Mouse (Mus musculus) forebrain, postnatal 0 days (tissue): ENCODE data around the gene Nr4a1. TPM values are rescaled to one million over a fixed set of nuclear protein-coding genes. Genes with fewer than 3 reads are reported as not detected.

Source experiments
- ATAC-seq: fragments of 200-750 bp; cut with Nextera tagmentation; 2 replicates; pipeline ENCODE4 v1.8.0; 2017; ENCODE audit warnings: mild to moderate bottlenecking, moderate library complexity
- DNase-seq: peaks from one replicate; pipeline ENCODE4 v3.0.0-alpha.2; 2015
- H3K27ac ChIP-seq: fragments of 300-500 bp; sonication (generic); 2 replicates; pipeline ENCODE4 v1.5.1; 2014; ENCODE audit warnings: low read depth, mild to moderate bottlenecking, antibody characterized with exemption, low read length, moderate library complexity, mixed read lengths
- H3K27me3 ChIP-seq: fragments of 300-500 bp; sonication (generic); 2 replicates; pipeline ENCODE4 v1.6.1; 2014; ENCODE audit warnings: mild to moderate bottlenecking, low read length, mixed read lengths; ENCODE audit not compliant: insufficient read depth
- H3K36me3 ChIP-seq: fragments of 300-500 bp; sonication (generic); 2 replicates; pipeline ENCODE4 v1.6.1; 2014; ENCODE audit warnings: mild to moderate bottlenecking, moderate library complexity; ENCODE audit not compliant: insufficient read depth
- H3K4me1 ChIP-seq: fragments of 300-500 bp; sonication (generic); 2 replicates; pipeline ENCODE4 v1.6.1; 2014; ENCODE audit warnings: antibody characterized with exemption; ENCODE audit not compliant: insufficient read depth
- H3K4me2 ChIP-seq: fragments of 300-500 bp; sonication (generic); 2 replicates; pipeline ENCODE4 v1.6.1; 2014; ENCODE audit warnings: low read depth, mild to moderate bottlenecking, moderate library complexity
- H3K4me3 ChIP-seq: fragments of 300-500 bp; sonication (generic); 2 replicates; pipeline ENCODE4 v1.5.1; 2014; ENCODE audit warnings: low read depth, low read length, mixed read lengths
- H3K9ac ChIP-seq: fragments of 300-500 bp; sonication (generic); 2 replicates; pipeline ENCODE4 v1.6.1; 2014; ENCODE audit warnings: mild to moderate bottlenecking
- H3K9me3 ChIP-seq: fragments of 300-500 bp; sonication (generic); 2 replicates; pipeline ENCODE4 v1.6.1; 2016; ENCODE audit warnings: low read length
- CTCF ChIP-seq: sonication (generic); IDR thresholded peaks from 2 replicates; pipeline ENCODE4 v1.5.1; 2016; ENCODE audit warnings: antibody characterized with exemption, control low read depth, low read depth
- WGBS: fragments of 180-500 bp; shearing (Covaris S2); extraction: QIAGEN DNeasy Blood & Tissue Kit; methylation state at CpG from one replicate; pipeline ENCODE4 v1.1.7; 2014; 5-methylcytosine and 5-hydroxymethylcytosine counted together
- polyA plus RNA-seq: library from polyadenylated mRNA; unstranded; fragments of >200 nt; fragmentation: Nextera tagmentation; extraction: Ambion mirVana; gene quantifications from 2 replicates; pipeline ENCODE4 v1.2.1, GENCODE M21; 2015
- total RNA-seq: library from RNA; depleted of rRNA; stranded (reverse); fragments of >200 nt; gene quantifications from 2 replicates; pipeline ENCODE4 v1.2.3, GENCODE M21; 2014

Gene Nr4a1
- total and polyA plus RNA-seq, 2 experiments from 2014 or later = 8.5 to 9.6 TPM

DNA sequence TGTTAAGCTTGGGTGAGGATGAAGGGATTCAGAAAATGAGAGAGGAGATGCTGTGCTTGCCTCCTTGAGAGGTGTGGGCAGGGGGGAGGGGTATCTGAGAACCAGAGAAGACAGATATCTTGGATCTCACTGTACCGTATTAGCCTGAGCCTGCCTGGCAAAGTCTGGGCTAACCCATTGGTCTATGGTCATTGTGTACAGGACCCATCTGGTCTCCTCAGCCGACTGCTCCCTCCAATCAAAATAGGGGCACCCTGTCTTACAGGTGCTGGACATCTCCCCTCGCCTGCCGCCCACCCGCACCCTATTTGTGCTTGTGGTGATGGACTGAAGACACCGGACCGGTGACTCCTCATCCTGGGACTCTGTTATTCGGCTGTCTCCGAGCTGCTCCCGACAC, 41.5 kb downstream of the Nr4a1 start:
- no peak overlapping the region for H3K27ac ChIP-seq
- peaks cover 16% of the 10 kb centered on the region for H3K36me3 ChIP-seq
- H3K27me3 ChIP-seq = no peaks in the 10 kb centered on the region
- WGBS = 90% methylated on average over 10 of the region's 10 CpGs
- no peak for TF ChIP-seq CTCF
- H3K9me3 ChIP-seq = no peaks in the 10 kb centered on the region
- H3K4me1 ChIP-seq = no peaks in the 10 kb centered on the region
- no peak overlapping the region for H3K4me2 ChIP-seq
- H3K9ac ChIP-seq = no peak overlapping the region
- ATAC-seq (no peak), DNase-seq (no peak)
- H3K4me3 ChIP-seq = no peak overlapping the region

DNA sequence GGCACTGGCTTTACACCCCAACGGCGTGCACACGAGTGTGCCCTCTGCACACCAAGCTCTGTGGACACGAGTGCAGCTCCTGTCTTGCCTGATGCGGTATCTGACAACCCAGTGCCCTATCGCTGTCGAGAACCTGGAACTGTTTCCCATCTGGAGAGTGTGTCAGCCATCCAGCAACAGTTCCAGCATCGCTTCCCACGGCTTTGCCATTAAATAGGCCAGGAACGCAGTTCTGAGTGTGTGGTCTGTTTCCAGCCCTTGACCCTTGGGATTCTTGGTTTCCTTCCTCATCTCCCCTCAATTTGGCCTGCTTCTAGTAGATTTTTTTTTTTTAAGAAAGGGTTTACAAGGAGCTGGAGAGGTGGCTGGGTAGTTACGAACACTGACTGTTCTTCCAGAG, 42.0 kb downstream of the Nr4a1 start:
- 88% methylated on average over 11 of the region's 11 CpGs for WGBS
- Histone ChIP-seq H3K4me3 (no peak overlapping the region), H3K9ac (no peak overlapping the region), H3K27me3 (no peaks in the 10 kb centered on the region), H3K9me3 (no peaks in the 10 kb centered on the region), H3K4me2 (no peak overlapping the region), H3K36me3 (peaks cover 12% of the 10 kb centered on the region), H3K4me1 (no peaks in the 10 kb centered on the region), H3K27ac (no peak overlapping the region)
- TF ChIP-seq CTCF = no peak
- DNase-seq (no peak), ATAC-seq (no peak)

GRCm38 (mm10) chr15:101297988-101298387, 43.9 kb downstream of the Nr4a1 start:
- no peaks in the 10 kb centered on the region for H3K4me1 ChIP-seq
- ATAC-seq (no peak), DNase-seq (no peak)
- H3K4me2 ChIP-seq = no peak overlapping the region
- H3K36me3 ChIP-seq = no peaks in the 10 kb centered on the region
- H3K4me3 ChIP-seq = no peak overlapping the region
- 33% methylated on average over 7 of the region's 7 CpGs for WGBS
- H3K9ac ChIP-seq = no peak overlapping the region
- no peak overlapping the region for H3K27ac ChIP-seq
- TF ChIP-seq CTCF = no peak
- no peaks in the 10 kb centered on the region for H3K27me3 ChIP-seq
- H3K9me3 ChIP-seq = no peaks in the 10 kb centered on the region

- no peaks in the 10 kb centered on the region for H3K27me3 ChIP-seq
- H3K4me1 ChIP-seq = no peaks in the 10 kb centered on the region
- no peak overlapping the region for H3K9ac ChIP-seq
- WGBS = 17% methylated on average over 7 of the region's 7 CpGs
- no peak overlapping the region for H3K4me2 ChIP-seq
- no peaks in the 10 kb centered on the region for H3K9me3 ChIP-seq
- TF ChIP-seq CTCF = no peak
- H3K36me3 ChIP-seq = no peaks in the 10 kb centered on the region
- no peak overlapping the region for H3K4me3 ChIP-seq
- no peak for ATAC-seq
- no peak overlapping the region for H3K27ac ChIP-seq
- DNase-seq = no peak
Observed at GRCm38 (mm10) chr15:101298550-101298949, 44.5 kb downstream of the Nr4a1 start.

DNA sequence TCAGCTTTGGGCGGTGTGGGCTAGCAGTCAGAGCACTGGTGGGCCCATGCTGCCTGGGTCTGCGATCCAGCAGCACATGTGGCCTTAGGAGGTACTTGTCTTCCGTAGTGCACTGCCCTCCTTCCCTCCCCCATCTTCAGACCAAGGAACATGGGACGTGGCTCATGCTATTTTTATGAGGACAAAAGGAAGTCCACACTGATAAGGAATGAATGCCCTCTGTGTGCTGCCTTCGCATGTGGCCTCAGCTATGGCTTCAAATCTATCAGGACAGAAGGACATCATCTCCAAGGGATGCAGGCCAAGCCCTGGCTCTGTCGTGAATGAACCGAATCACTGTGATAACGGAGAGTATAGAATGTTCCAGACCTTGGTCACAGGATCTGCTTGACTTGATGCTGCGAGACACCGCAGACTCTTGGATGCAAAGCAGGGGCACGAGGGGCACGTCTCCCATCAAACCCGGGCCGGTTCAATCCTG, 45.5 kb downstream of the Nr4a1 start:
- no peaks in the 10 kb centered on the region for H3K4me1 ChIP-seq
- no peak overlapping the region for H3K9ac ChIP-seq
- no peaks in the 10 kb centered on the region for H3K27me3 ChIP-seq
- TF ChIP-seq CTCF = no peak
- no peak overlapping the region for H3K4me3 ChIP-seq
- no peaks in the 10 kb centered on the region for H3K9me3 ChIP-seq
- 88% methylated on average over 14 of the region's 14 CpGs for WGBS
- DNase-seq = no peak
- H3K4me2 ChIP-seq = no peak overlapping the region
- no peak overlapping the region for H3K27ac ChIP-seq
- no peak for ATAC-seq
- no peaks in the 10 kb centered on the region for H3K36me3 ChIP-seq

GRCm38 (mm10) chr15:101300128-101300527, 46.1 kb downstream of the Nr4a1 start:
- Histone ChIP-seq H3K9ac (no peak overlapping the region), H3K36me3 (no peaks in the 10 kb centered on the region), H3K4me1 (no peaks in the 10 kb centered on the region), H3K4me2 (no peak overlapping the region), H3K27ac (no peak overlapping the region), H3K4me3 (no peak overlapping the region), H3K27me3 (no peaks in the 10 kb centered on the region), H3K9me3 (no peaks in the 10 kb centered on the region)
- DNase-seq (no peak), ATAC-seq (no peak)
- TF ChIP-seq CTCF = no peak
- 76% methylated on average over 6 of the region's 6 CpGs for WGBS

- TF ChIP-seq CTCF = no peak
- Histone ChIP-seq H3K9ac (no peak overlapping the region), H3K4me3 (no peak overlapping the region), H3K9me3 (no peaks in the 10 kb centered on the region), H3K36me3 (no peaks in the 10 kb centered on the region), H3K4me2 (no peak overlapping the region), H3K27me3 (no peaks in the 10 kb centered on the region), H3K4me1 (no peaks in the 10 kb centered on the region), H3K27ac (no peak overlapping the region)
- DNase-seq (no peak), ATAC-seq (no peak)
- WGBS = 82% methylated on average over 3 of the region's 3 CpGs
Observed at GRCm38 (mm10) chr15:101302201-101302600, 48.1 kb downstream of the Nr4a1 start.

GRCm38 (mm10) chr15:101303830-101304229, 49.8 kb downstream of the Nr4a1 start:
- TF ChIP-seq CTCF = no peak
- Histone ChIP-seq H3K9me3 (no peaks in the 10 kb centered on the region), H3K9ac (no peak overlapping the region), H3K27me3 (no peaks in the 10 kb centered on the region), H3K4me2 (no peak overlapping the region), H3K4me3 (no peak overlapping the region), H3K36me3 (no peaks in the 10 kb centered on the region), H3K27ac (no peak overlapping the region), H3K4me1 (no peaks in the 10 kb centered on the region)
- WGBS = 92% methylated on average over 4 of the region's 4 CpGs
- ATAC-seq = no peak
- DNase-seq = no peak
